Mouse (Mus musculus) lung, adult 2 months (tissue): ENCODE results near the gene Taf3.

ENCODE experiments used
- CTCF ChIP-seq: fragments of 200-500 bp; IDR thresholded peaks from 2 replicates; pipeline ENCODE4 v1.5.1; 2011; ENCODE audit warnings: mild to moderate bottlenecking, low read length, control low read depth; ENCODE audit not compliant: insufficient read depth
- POLR2A ChIP-seq: fragments of 200-500 bp; IDR thresholded peaks from 2 replicates; pipeline ENCODE4 v1.6.1; 2011; ENCODE audit warnings: low read depth, mild to moderate bottlenecking, control low read depth, low read length, borderline replicate concordance; ENCODE audit errors: extremely low read depth

DNA sequence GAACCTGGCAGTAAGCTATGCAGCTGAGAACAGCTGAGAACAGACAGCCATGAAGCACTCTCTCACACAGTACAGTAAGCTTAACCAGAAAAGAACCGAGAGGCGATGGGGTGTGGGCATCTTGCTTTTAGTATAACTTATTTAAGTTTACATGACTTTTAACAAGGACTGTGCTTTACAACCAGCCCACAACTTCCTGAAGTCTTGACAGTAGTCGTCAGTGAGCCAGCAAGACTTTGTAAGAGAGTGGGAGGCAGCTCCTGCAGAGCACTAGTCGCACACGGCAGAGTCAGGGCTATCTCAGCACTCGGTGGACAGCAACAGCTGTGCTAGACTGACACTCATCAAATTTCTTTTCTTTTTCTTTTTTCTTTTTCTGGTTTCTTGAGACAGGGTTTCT is 24.1 kb downstream of the Taf3 start:
- TF ChIP-seq POLR2A = no peak
- TF ChIP-seq CTCF = no peak
